Comparison of ENCODE assay signal across 15 mouse cellular contexts in the genomic region with DNA sequence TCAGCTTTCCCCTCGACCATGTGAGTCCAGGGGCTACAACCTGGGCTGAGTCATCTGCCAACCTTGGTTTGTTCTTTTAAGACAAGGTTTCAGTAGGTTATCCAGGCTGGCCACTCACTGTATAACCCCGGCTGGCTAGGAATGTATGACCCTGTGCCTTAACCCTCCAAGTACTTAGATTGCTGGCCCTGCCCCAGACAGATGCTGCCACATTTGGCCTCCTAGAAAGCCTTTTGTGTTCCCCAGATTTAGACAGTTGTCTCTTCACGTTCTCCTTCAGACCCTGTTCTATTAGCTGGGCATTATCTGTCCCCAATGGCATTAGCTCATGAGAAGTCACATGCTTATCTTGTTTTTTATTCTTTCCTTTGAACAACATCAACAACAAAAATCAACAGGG. TPM values are rescaled to one million over a fixed set of nuclear protein-coding genes. Genes with fewer than 3 reads are reported as not detected.
A peak's percentile ranks its signal among the peaks of the same experiment; 100 is the strongest.
DNase-seq lines count a peak whose midpoint lies in the region; ATAC-seq and TF ChIP-seq lines count a peak whose summit lies in the region.
"Had no signal": no experiment of that assay in that cellular context is flagged by ENCODE, and none has a peak within 500 bp of the region (broad histone marks: within the 10 kb centered on the region; RNA-seq: fewer than 3 reads in every experiment).

No protein-coding gene starts in this region.

- H3K79me2 ChIP-seq in CH12.LX (replicated peaks; ENCODE audit: control insufficient read depth, extremely low read depth, insufficient read depth, poor library complexity, severe bottlenecking) = peaks cover 17% of the 10 kb centered on the region

- no peak for TF ChIP-seq EP300 in CH12.LX (IDR thresholded peaks at IDR 0.05; ENCODE audit: low read length)

- DNase-seq in heart, embryonic 10.5 days (ENCODE audit: low spot score) = peak; percentile 60
- no peak for DNase-seq in heart, postnatal 4 days
- DNase-seq in kidney, postnatal 0 days (ENCODE audit: low spot score) = no peak
- DNase-seq in kidney, adult 11 months = no peak
- DNase-seq in CH12.LX (ENCODE audit: extremely low read depth) = no peak
- no peak for DNase-seq in layer of hippocampus, adult 11-12 months (ENCODE audit: low spot score)
- DNase-seq: adrenal gland, adult 8-10 months; cerebellum, adult 11-12 months had no signal

- TF ChIP-seq RAD21 in CH12.LX (IDR thresholded peaks at IDR 0.05; ENCODE audit: low read depth, low read length) = no peak

- peaks cover 4% of the 10 kb centered on the region; the same call in 1 of the 2 replicates for H3K36me3 ChIP-seq in heart, embryonic 10.5 days
- no peaks in the 10 kb centered on the region for H3K36me3 ChIP-seq in kidney, postnatal 0 days (ENCODE audit: insufficient read depth, low read length)
- H3K36me3 ChIP-seq in CH12.LX (replicated peaks in 1 of 2; ENCODE audit: control insufficient read depth in 1 of 2, insufficient read depth in 1 of 2, low read length in 1 of 2) = peaks cover 50 to 80% of the 10 kb centered on the region in 2 experiments
- H3K36me3 ChIP-seq in small intestine, adult 2 months (ENCODE audit: control insufficient read depth, insufficient read depth, low read length) = peaks cover 44% of the 10 kb centered on the region
- H3K36me3 ChIP-seq: embryonic facial prominence, embryonic 10.5 days; embryonic facial prominence, embryonic 12.5 days; forebrain, embryonic 15.5 days had no signal

- no peaks in the 10 kb centered on the region for H3K9me3 ChIP-seq in heart, embryonic 10.5 days
- no peaks in the 10 kb centered on the region for H3K9me3 ChIP-seq in kidney, postnatal 0 days (replicated peaks; ENCODE audit: low read length)
- H3K9me3 ChIP-seq in CH12.LX (replicated peaks; ENCODE audit: low read length) = peaks cover 6% of the 10 kb centered on the region
- H3K9me3 ChIP-seq: embryonic facial prominence, embryonic 10.5 days; embryonic facial prominence, embryonic 12.5 days; forebrain, embryonic 13.5 days; forebrain, embryonic 15.5 days; G1E had no signal

- H3K9ac ChIP-seq in kidney, postnatal 0 days (ENCODE audit: low read depth, low read length) = no peak overlapping the region
- H3K9ac ChIP-seq in CH12.LX (ENCODE audit: insufficient read depth, low read depth) = no peak overlapping the region
- H3K9ac ChIP-seq: embryonic facial prominence, embryonic 12.5 days; forebrain, embryonic 13.5 days; forebrain, embryonic 15.5 days had no signal

- in situ Hi-C loops in CH12.LX (cut with MboI; ENCODE audit: low pct_ligation_motif_present, low pct_unique_long_range_greater_than_20kb, low sequenced_read_pairs) = loop anchor here (25.0 kb wide), 1 partner anchor 644 kb away; no protein-coding TSS in a partner anchor

- no peak overlapping the region for H3K4me3 ChIP-seq in heart, embryonic 10.5 days
- no peak overlapping the region for H3K4me3 ChIP-seq in kidney, postnatal 0 days (replicated peaks; ENCODE audit: low read depth, low read length)
- no peak overlapping the region for H3K4me3 ChIP-seq in CH12.LX (replicated peaks in 1 of 3; ENCODE audit: low read depth in 2 of 3, low read length in 2 of 3, poor library complexity in 1 of 3)
- H3K4me3 ChIP-seq in small intestine, adult 2 months (ENCODE audit: low read depth, low read length) = no peak overlapping the region
- H3K4me3 ChIP-seq: embryonic facial prominence, embryonic 10.5 days; embryonic facial prominence, embryonic 12.5 days; forebrain, embryonic 13.5 days; forebrain, embryonic 15.5 days had no signal

- H3K27me3 ChIP-seq in heart, embryonic 10.5 days (ENCODE audit: insufficient read depth, poor library complexity, severe bottlenecking) = no peaks in the 10 kb centered on the region
- H3K27me3 ChIP-seq in kidney, postnatal 0 days (ENCODE audit: insufficient read depth, low read length) = no peaks in the 10 kb centered on the region
- H3K27me3 ChIP-seq in CH12.LX (replicated peaks) = no peaks in the 10 kb centered on the region
- no peaks in the 10 kb centered on the region for H3K27me3 ChIP-seq in small intestine, adult 2 months (ENCODE audit: control insufficient read depth, insufficient read depth, low read length)
- H3K27me3 ChIP-seq: embryonic facial prominence, embryonic 12.5 days; forebrain, embryonic 13.5 days; forebrain, embryonic 15.5 days; Patski had no signal

- H3K4me1 ChIP-seq in heart, embryonic 10.5 days = peaks cover 5% of the 10 kb centered on the region
- H3K4me1 ChIP-seq in kidney, postnatal 0 days (replicated peaks; ENCODE audit: insufficient read depth, low read length) = no peaks in the 10 kb centered on the region
- peaks cover 21 to 42% of the 10 kb centered on the region in 2 experiments for H3K4me1 ChIP-seq in CH12.LX (ENCODE audit: control insufficient read depth in 1 of 2, insufficient read depth in 2 of 2)
- H3K4me1 ChIP-seq in small intestine, adult 2 months (ENCODE audit: control insufficient read depth, insufficient read depth, insufficient read length, low read length) = peaks cover 6% of the 10 kb centered on the region; the same call in 1 of the 2 replicates
- H3K4me1 ChIP-seq: embryonic facial prominence, embryonic 12.5 days; forebrain, embryonic 13.5 days; forebrain, embryonic 15.5 days had no signal

- dilution Hi-C loops in CH12.LX (cut with MboI; ENCODE audit: extremely low pct_ligation_motif_present, extremely low pct_unique_long_range_greater_than_20kb, low sequenced_read_pairs) = no loop called here

- no peak for TF ChIP-seq POLR2A in CH12.LX (IDR thresholded peaks at IDR 0.05; ENCODE audit: low read depth, low read length)
- TF ChIP-seq POLR2A in small intestine, adult 2 months (IDR thresholded peaks at IDR 0.05; ENCODE audit: low read depth, low read length) = no peak

- no peak overlapping the region for H3K4me2 ChIP-seq in kidney, postnatal 0 days (ENCODE audit: low read length)
- no peak overlapping the region for H3K4me2 ChIP-seq in CH12.LX (ENCODE audit: insufficient read depth, low read depth, poor library complexity, severe bottlenecking)
- H3K4me2 ChIP-seq: embryonic facial prominence, embryonic 12.5 days; forebrain, embryonic 13.5 days; forebrain, embryonic 15.5 days had no signal

- TF ChIP-seq CTCF in kidney, postnatal 0 days (IDR thresholded peaks at IDR 0.05; ENCODE audit: low read depth) = no peak
- no peak for TF ChIP-seq CTCF in CH12.LX (conservative IDR thresholded peaks at IDR 0.05 in 1 of 2, IDR thresholded peaks at IDR 0.05 in 1 of 2; ENCODE audit: low read depth in 2 of 2, low read length in 2 of 2)
- no peak for TF ChIP-seq CTCF in small intestine, adult 2 months (IDR thresholded peaks at IDR 0.05; ENCODE audit: extremely low read depth, insufficient read length, insufficient replicate concordance, low read depth, low read length)

- no peak overlapping the region for H3K27ac ChIP-seq in heart, embryonic 10.5 days
- no peak overlapping the region for H3K27ac ChIP-seq in kidney, postnatal 0 days
- H3K27ac ChIP-seq in CH12.LX (ENCODE audit: insufficient read depth, low read depth) = peak overlapping the region; percentile 54
- H3K27ac ChIP-seq in small intestine, adult 2 months (ENCODE audit: insufficient read depth, low read depth, low read length) = peak overlapping the region; percentile 13; the same call in 1 of the 2 replicates
- H3K27ac ChIP-seq: embryonic facial prominence, embryonic 10.5 days; embryonic facial prominence, embryonic 12.5 days; forebrain, embryonic 13.5 days; forebrain, embryonic 15.5 days had no signal

- WGBS in heart, embryonic 10.5 days = 61% methylated on average over 3 of the region's 3 CpGs
- 63% methylated on average over 3 of the region's 3 CpGs for WGBS in kidney, postnatal 0 days
- WGBS in small intestine, adult 2 months = 66% methylated on average over 3 of the region's 3 CpGs

- 0 out of 2 replicates have a peak, but pooled peaks have one; percentile 12 for ATAC-seq in kidney, postnatal 0 days (replicated peaks; ENCODE audit: low FRiP score, low read depth)
- ATAC-seq: forebrain, embryonic 15.5 days; Patski had no signal

TF ChIP-seq in CH12.LX, 34 proteins besides CTCF, POLR2A, EP300 and RAD21:
- TF ChIP-seq E2F4 (IDR thresholded peaks at IDR 0.05; ENCODE audit: insufficient replicate concordance, low read depth, low read length) = no peak
- no peak for TF ChIP-seq SMC3 (IDR thresholded peaks at IDR 0.05; ENCODE audit: low read depth, low read length)
- TF ChIP-seq ZNF384 (IDR thresholded peaks at IDR 0.05; ENCODE audit: low read depth, low read length) = no peak
- no peak for TF ChIP-seq UBTF (IDR thresholded peaks at IDR 0.05; ENCODE audit: low read depth, low read length)

RNA-seq across cellular contexts. Expression of a gene that starts 17.1 kb away (rescaled TPM):
- polyA plus RNA-seq in heart, embryonic 10.5 days (2016; fragmentation: Nextera tagmentation; extraction: Ambion mirVana) = 4.9 and 5.2 TPM in 2 replicates
- 1 to 10 TPM; 7.0 to 8.8 TPM for total RNA-seq in heart, postnatal 4 days (2021)
- 5.3 and 7.2 TPM in 2 replicates for polyA plus RNA-seq in kidney, postnatal 0 days (2015; fragmentation: Nextera tagmentation; extraction: Ambion mirVana)
- total RNA-seq in CH12.LX (2012; rRNA removed) = 51.1 and 67.9 TPM in 2 replicates
- total RNA-seq in CH12.LX (2014; rRNA removed) = 75.6 and 80.0 TPM in 2 replicates
- 67.8 and 73.2 TPM in 2 replicates for polyA plus RNA-seq in CH12.LX (2012; ENCODE audit: insufficient read length, low read depth)
- polyA plus RNA-seq in small intestine, adult 2 months (2012; rRNA removed) = 6.1 and 13.7 TPM in 2 replicates

RNA-seq across cellular contexts. Expression of a gene that starts 19.0 kb away (rescaled TPM):
- polyA plus RNA-seq in heart, embryonic 10.5 days (2016; fragmentation: Nextera tagmentation; extraction: Ambion mirVana) = 23.6 and 24.2 TPM in 2 replicates
- 10 to 100 TPM; 20.8 to 23.5 TPM for total RNA-seq in heart, postnatal 4 days (2021)
- 36.4 and 37.4 TPM in 2 replicates for polyA plus RNA-seq in kidney, postnatal 0 days (2015; fragmentation: Nextera tagmentation; extraction: Ambion mirVana)
- total RNA-seq in CH12.LX (2012; rRNA removed) = 59.6 and 94.7 TPM in 2 replicates
- total RNA-seq in CH12.LX (2014; rRNA removed) = 134 and 158 TPM in 2 replicates
- 41.3 and 43.4 TPM in 2 replicates for polyA plus RNA-seq in CH12.LX (2012; ENCODE audit: insufficient read length, low read depth)
- polyA plus RNA-seq in small intestine, adult 2 months (2012; rRNA removed) = 3.5 and 5.4 TPM in 2 replicates

Comparison
In these comparisons a context has a peak if more than half of its experiments do, and no peak if none do; other contexts are left out.
1. H3K27ac ChIP-seq: peak in CH12.LX (single experiment) and small intestine, adult 2 months (single experiment); none in heart, embryonic 10.5 days (single experiment) and kidney, postnatal 0 days (single experiment).